Mouse (Mus musculus) adipose tissue, adult 10 weeks (tissue): ENCODE results near the gene Mtus2. TPM values are rescaled to one million over a fixed set of nuclear protein-coding genes. Genes with fewer than 3 reads are reported as not detected.

Source experiments
- polyA plus RNA-seq: library from polyadenylated mRNA; stranded (reverse); fragments of 350-450 nt; fragmentation: Illumina TruSeq; extraction: RNeasy Lipid Tissue Mini Kit (QIAGEN cat#74804); gene quantifications from one replicate; pipeline ENCODE4 v1.2.3, GENCODE M21; 2014; ENCODE audit warnings: low read depth, low replicate concordance

Gene Mtus2
- 4.9 TPM for polyA plus RNA-seq

DNA sequence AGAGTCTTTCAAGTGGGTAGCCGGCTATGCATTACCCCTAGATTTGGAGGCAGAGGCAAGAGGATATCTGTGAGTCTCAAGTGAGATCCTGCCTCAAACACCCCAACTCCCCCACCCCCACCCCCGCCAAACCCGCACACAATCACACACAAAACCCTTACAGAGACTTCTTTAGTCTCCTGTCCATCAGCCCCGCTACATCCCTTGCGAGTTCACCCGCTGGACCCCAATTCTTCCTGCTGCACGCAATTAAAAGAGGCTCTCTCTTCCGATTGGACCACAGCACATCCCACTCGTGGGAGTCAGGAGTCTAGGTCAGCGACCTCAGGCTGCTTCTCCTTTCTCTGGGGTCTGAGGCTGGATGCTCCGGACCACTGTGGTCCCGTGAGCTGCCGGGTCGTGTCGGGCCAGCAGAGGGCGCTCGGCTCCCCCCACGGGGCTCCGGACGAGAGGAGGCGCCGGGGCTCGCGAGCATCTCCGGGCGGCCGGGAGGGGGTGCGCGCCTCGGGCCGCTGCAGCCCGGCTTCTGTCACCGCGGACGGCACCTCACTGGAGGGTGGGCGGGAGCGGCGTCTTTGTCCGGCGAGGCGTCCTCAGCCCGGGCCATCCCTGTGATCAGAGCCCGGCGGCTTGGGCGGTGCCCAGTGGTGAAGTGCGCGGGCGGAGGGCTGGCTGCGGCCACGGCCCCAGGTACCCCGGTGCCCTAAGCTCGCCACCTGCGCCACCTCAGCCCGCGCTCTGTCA is at the start of gene Mtus2:
TSS of gene Mtus2 (plus strand) at position 500 of the 744 bp plus-strand sequence.

Other genes with a start within 250 kb of the Mtus2 start
- gene Flt1, start 231.3 kb upstream of the Mtus2 start, polyA plus RNA-seq, result 19.3 TPM
- gene Pomp, start 96.9 kb upstream of the Mtus2 start, polyA plus RNA-seq, result 187 TPM
- 10.7 TPM for gene Slc46a3, start 62.5 kb upstream of the Mtus2 start, polyA plus RNA-seq